Mouse (Mus musculus) kidney, postnatal 10 days (tissue): ENCODE measurements around the gene Dcp1a.

Experiments used
- DNase-seq: peaks from one replicate; pipeline ENCODE4 v3.0.0; 2021; ENCODE audit warnings: mixed read lengths

Dcp1a gene

GRCm38 (mm10) chr14:30561470-30562187 is 82.3 kb downstream of the Dcp1a start:
- DNase-seq, result peak; percentile 88

- DNase-seq, result no peak
These were observed 83.0 kb downstream of the Dcp1a start for GRCm38 (mm10) chr14:30562343-30562742.

- peak; percentile 80 for DNase-seq
These were observed 85.1 kb downstream of the Dcp1a start for GRCm38 (mm10) chr14:30564451-30564850.

GRCm38 (mm10) chr14:30566317-30566716 is 87.0 kb downstream of the Dcp1a start:
- no peak for DNase-seq

- no peak for DNase-seq
These were observed 88.7 kb downstream of the Dcp1a start for GRCm38 (mm10) chr14:30568016-30568415.

- peak; percentile 81 for DNase-seq
These were observed 91.0 kb downstream of the Dcp1a start for GRCm38 (mm10) chr14:30570303-30570702.

GRCm38 (mm10) chr14:30572253-30572652 is 92.9 kb downstream of the Dcp1a start:
- DNase-seq, result no peak

- peak; percentile 41 for DNase-seq
These were observed 93.9 kb downstream of the Dcp1a start for GRCm38 (mm10) chr14:30573235-30573634.

- peak; percentile 88 for DNase-seq
These were observed 94.7 kb downstream of the Dcp1a start for GRCm38 (mm10) chr14:30573983-30574584.

GRCm38 (mm10) chr14:30575791-30576190 is 96.5 kb downstream of the Dcp1a start:
- peak; percentile 16 for DNase-seq

GRCm38 (mm10) chr14:30576260-30576659 is 96.9 kb downstream of the Dcp1a start:
- DNase-seq, result no peak
